Mouse (Mus musculus) bone marrow, adult 2 months (tissue): Measurements from ENCODE around the gene Fmc1.

ENCODE experiments used
- CTCF ChIP-seq: fragments of 200-500 bp; IDR thresholded peaks from 2 replicates; pipeline ENCODE4 v1.5.1; 2011; ENCODE audit warnings: low read length, control low read depth; ENCODE audit not compliant: control insufficient read depth, insufficient read depth
- POLR2A ChIP-seq: fragments of 200-500 bp; IDR thresholded peaks from 2 replicates; pipeline ENCODE4 v1.6.1; 2011; ENCODE audit warnings: low read depth, mild to moderate bottlenecking, control low read depth, low read length, borderline replicate concordance; ENCODE audit not compliant: control insufficient read depth

GRCm38 (mm10) chr6:38532500-38533420 lies 542 bp upstream of the Fmc1 start:
- TF ChIP-seq CTCF (no peak), POLR2A (no peak)
